Mouse (Mus musculus): ENCODE results near the gene Ctsh. TPM values are rescaled to one million over a fixed set of nuclear protein-coding genes. Genes with fewer than 3 reads are reported as not detected.
A peak's percentile ranks its signal among the peaks of the same experiment; 100 is the strongest.

Gene Ctsh
- polyA plus RNA-seq, 1 experiment from 2014 or later = 20.9 TPM

DNA sequence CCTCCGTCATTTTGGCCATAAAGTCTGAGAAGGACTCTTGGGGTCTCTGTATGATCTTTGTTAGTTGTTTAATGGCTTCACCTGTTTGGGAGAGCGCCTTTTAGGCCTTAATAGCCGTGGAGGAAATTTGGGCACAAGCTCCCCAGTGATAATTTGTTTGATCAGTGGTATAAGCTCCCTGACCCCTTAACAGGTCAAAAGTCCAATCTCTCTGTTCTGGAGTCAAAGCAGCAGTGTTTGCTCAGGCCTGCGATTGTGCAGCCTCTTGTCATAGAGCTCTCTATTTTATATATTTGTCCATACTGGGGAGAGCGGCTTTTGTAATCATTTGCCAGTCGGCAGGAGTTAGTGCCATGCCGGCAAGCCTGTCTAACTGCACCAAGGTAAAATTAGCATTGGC lies 8.8 kb upstream of the Ctsh start:
- Histone ChIP-seq H3K4me1 (ENCODE audit: control insufficient read depth, insufficient read depth, low read length) (no peaks in the 10 kb centered on the region), H3K4me3 (replicated peaks; ENCODE audit: low read depth, low read length) (no peak overlapping the region), H3K9me3 (ENCODE audit: control insufficient read depth, low read length) (no peaks in the 10 kb centered on the region), H3K36me3 (ENCODE audit: control insufficient read depth, insufficient read depth, low read length) (no peaks in the 10 kb centered on the region), H3K9ac (replicated peaks; ENCODE audit: low read length) (no peak overlapping the region), H3K4me2 (ENCODE audit: low read length) (no peak overlapping the region), H3K27ac (replicated peaks; ENCODE audit: low read depth, low read length) (no peak overlapping the region), H3K27me3 (ENCODE audit: control insufficient read depth, insufficient read depth, low read length) (no peaks in the 10 kb centered on the region)
- WGBS = 95% methylated on average over 7 of the region's 7 CpGs
- ATAC-seq (ENCODE audit: low FRiP score, low TSS enrichment) (no peak), DNase-seq (no peak)

DNA sequence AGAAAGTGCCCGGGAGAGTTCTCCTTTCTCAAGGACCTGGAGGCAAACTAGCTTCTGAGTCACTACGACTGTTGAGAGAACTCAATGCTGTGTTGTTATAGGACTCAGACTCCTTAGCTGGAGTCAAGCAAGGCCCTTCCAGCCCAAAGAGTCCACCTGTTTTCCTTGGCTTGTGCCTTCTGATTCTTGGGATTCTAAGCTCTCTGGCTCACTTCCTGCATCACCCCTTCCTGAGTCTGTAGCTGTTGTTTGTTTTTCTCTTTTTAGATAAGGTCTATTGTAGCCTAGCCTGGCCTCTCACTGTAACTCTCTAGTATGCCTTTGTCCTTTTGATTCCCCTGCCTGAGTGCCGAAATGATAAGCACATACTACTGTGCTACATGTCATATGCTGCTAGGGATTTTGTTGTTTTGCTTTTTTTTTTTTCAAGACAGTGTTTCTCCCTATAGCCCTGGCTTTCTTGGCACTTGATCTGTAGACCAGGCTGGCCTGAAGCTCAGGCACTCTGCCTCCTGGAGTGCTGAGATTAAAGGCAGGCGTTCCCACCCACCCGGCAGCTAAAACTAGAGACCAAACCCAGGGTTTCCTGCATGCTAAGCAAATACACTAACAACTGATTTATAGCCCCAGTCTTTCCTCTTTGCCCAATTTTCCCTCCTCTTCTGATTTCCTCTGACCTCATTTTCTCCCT lies 5.9 kb upstream of the Ctsh start:
- ATAC-seq (ENCODE audit: low FRiP score, low TSS enrichment) = no peak
- no peak for DNase-seq
- H3K27ac ChIP-seq (replicated peaks; ENCODE audit: low read depth, low read length) = no peak overlapping the region
- H3K36me3 ChIP-seq (ENCODE audit: control insufficient read depth, insufficient read depth, low read length) = no peaks in the 10 kb centered on the region
- no peak overlapping the region for H3K4me2 ChIP-seq (ENCODE audit: low read length)
- no peak overlapping the region for H3K9ac ChIP-seq (replicated peaks; ENCODE audit: low read length)
- no peaks in the 10 kb centered on the region for H3K27me3 ChIP-seq (ENCODE audit: control insufficient read depth, insufficient read depth, low read length)
- H3K4me1 ChIP-seq (ENCODE audit: control insufficient read depth, insufficient read depth, low read length) = no peaks in the 10 kb centered on the region
- H3K9me3 ChIP-seq (ENCODE audit: control insufficient read depth, low read length) = no peaks in the 10 kb centered on the region
- H3K4me3 ChIP-seq (replicated peaks; ENCODE audit: low read depth, low read length) = no peak overlapping the region
- 80% methylated on average over 5 of the region's 5 CpGs for WGBS

DNA sequence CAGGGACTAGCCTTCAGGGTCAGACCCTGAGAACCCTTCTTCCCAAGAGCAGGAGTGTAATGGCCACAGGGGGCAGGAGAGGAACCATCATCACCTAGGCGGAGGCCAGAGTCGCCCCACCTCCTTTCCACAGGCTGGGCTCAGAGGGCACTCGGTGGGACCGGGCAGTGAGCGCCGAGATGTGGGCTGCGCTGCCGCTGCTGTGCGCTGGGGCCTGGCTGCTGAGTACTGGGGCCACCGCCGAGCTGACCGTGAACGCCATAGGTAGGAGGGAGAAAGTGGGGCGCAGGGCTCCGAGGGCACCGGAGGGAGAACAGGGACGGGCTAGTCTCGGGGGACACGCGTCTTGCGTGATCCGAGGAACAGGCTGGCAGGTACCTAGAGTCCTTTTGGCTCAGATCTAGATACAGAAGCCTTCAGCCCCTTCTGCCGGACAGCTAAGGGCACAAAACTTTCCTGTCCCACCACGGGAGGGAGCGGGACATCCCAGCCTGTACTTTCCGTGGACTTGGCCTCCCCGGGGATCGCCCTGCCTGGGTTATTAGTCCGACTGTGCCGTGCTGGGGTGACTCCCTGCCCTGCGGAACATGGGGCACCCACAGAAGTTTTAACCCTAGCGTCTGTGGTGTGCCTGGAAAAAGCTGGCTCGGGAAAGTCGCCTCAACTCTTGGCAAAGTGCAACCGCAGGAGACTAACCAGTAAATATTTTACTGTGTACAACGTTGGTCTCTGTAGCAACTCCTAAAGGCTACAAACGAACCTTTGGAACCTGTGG lies 606 bp downstream of the Ctsh start:
- no peak overlapping the region for H3K27ac ChIP-seq (replicated peaks; ENCODE audit: low read depth, low read length)
- WGBS = under 1% methylated on average over 37 of the region's 37 CpGs
- DNase-seq = peak; percentile 56
- peak overlapping the region; percentile 26; the same call in 1 of the 2 replicates for H3K9ac ChIP-seq (replicated peaks; ENCODE audit: low read length)
- no peaks in the 10 kb centered on the region for H3K9me3 ChIP-seq (ENCODE audit: control insufficient read depth, low read length)
- H3K36me3 ChIP-seq (ENCODE audit: control insufficient read depth, insufficient read depth, low read length) = no peaks in the 10 kb centered on the region
- peak; percentile 62 for ATAC-seq (ENCODE audit: low FRiP score, low TSS enrichment)
- peaks cover 4% of the 10 kb centered on the region; the same call in 1 of the 2 replicates for H3K27me3 ChIP-seq (ENCODE audit: control insufficient read depth, insufficient read depth, low read length)
- peak overlapping the region; percentile 65 for H3K4me2 ChIP-seq (ENCODE audit: low read length)
- H3K4me1 ChIP-seq (ENCODE audit: control insufficient read depth, insufficient read depth, low read length) = 0 out of 2 replicates have a peak, but pooled peaks cover 3% of the 10 kb centered on the region
- H3K4me3 ChIP-seq (replicated peaks; ENCODE audit: low read depth, low read length) = peak overlapping the region; percentile 37

DNA sequence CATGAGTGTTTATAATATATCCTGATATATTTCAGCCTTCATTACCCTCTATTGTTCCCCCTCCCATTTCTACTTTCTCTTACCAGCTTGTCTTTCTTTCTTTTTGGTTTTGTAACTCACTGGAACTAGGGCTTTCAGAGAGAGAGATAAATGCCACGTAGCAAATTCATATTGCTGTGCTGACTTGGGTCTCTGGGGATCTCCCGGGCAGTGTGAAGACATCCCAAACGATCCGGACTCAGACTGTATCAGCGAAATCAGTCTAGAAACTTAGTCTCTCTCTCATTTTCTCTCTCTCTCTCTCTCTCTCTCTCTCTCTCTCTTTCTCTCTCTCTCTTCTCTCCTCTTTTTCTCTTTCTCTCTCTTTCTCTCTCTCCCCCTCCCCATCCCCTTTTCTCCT lies 1.5 kb downstream of the Ctsh start:
- H3K4me3 ChIP-seq (replicated peaks; ENCODE audit: low read depth, low read length) = peak overlapping the region; percentile 37; the same call in 1 of the 2 replicates
- H3K27me3 ChIP-seq (ENCODE audit: control insufficient read depth, insufficient read depth, low read length) = peaks cover 4% of the 10 kb centered on the region; the same call in 1 of the 2 replicates
- no peak overlapping the region for H3K27ac ChIP-seq (replicated peaks; ENCODE audit: low read depth, low read length)
- DNase-seq (peak; percentile 25), ATAC-seq (ENCODE audit: low FRiP score, low TSS enrichment) (no peak)
- no peaks in the 10 kb centered on the region for H3K36me3 ChIP-seq (ENCODE audit: control insufficient read depth, insufficient read depth, low read length)
- 46% methylated on average over 5 of the region's 5 CpGs for WGBS
- H3K4me2 ChIP-seq (ENCODE audit: low read length) = peak overlapping the region; percentile 65; the same call in 1 of the 2 replicates
- no peak overlapping the region for H3K9ac ChIP-seq (replicated peaks; ENCODE audit: low read length)
- H3K9me3 ChIP-seq (ENCODE audit: control insufficient read depth, low read length) = no peaks in the 10 kb centered on the region
- 0 out of 2 replicates have a peak, but pooled peaks cover 3% of the 10 kb centered on the region for H3K4me1 ChIP-seq (ENCODE audit: control insufficient read depth, insufficient read depth, low read length)

DNA sequence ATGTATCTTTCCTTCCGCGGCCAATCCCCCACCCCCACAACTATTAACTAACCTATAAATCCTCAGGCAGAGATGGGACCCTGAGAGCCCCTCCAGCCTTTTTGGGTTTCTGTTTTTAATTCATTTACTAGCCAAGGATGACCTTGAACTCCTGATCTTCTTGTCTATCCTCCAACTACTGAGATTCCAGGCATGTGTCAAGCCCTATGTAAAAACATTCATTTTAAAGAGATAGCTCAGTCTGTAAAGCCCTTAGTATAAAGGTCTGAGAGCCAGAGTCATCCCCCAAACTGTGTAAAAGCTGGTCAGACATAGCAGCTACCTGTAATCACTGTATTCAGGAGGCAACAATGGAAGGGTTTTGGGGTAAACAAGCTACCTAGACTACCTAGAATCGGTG lies 2.0 kb downstream of the Ctsh start:
- Histone ChIP-seq H3K9me3 (ENCODE audit: control insufficient read depth, low read length) (no peaks in the 10 kb centered on the region), H3K9ac (replicated peaks; ENCODE audit: low read length) (no peak overlapping the region), H3K27me3 (ENCODE audit: control insufficient read depth, insufficient read depth, low read length) (peaks cover 4% of the 10 kb centered on the region; the same call in 1 of the 2 replicates), H3K4me1 (ENCODE audit: control insufficient read depth, insufficient read depth, low read length) (0 out of 2 replicates have a peak, but pooled peaks cover 3% of the 10 kb centered on the region), H3K4me3 (replicated peaks; ENCODE audit: low read depth, low read length) (no peak overlapping the region), H3K4me2 (ENCODE audit: low read length) (no peak overlapping the region), H3K27ac (replicated peaks; ENCODE audit: low read depth, low read length) (no peak overlapping the region), H3K36me3 (ENCODE audit: control insufficient read depth, insufficient read depth, low read length) (no peaks in the 10 kb centered on the region)
- ATAC-seq (ENCODE audit: low FRiP score, low TSS enrichment) (no peak), DNase-seq (no peak)
- 85% methylated on average over 3 of the region's 3 CpGs for WGBS

DNA sequence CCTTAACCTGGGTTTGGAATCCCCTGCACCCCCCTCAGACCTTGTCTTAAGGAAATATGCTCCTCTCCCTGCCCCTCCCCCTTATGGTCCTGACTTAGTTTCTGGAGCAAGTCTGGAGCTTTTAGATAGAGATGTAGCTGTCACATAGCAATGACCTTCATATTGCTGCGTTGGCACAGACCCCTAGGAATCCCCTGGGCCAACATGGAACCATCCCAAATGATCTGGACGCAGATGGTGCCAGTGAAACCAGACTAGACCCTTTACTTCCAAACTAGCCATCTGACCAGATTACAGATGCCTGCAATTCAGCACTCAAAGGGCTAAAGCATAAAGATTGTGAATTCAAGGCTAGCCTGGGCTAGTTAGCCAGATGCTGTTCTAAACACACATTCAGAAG lies 2.8 kb downstream of the Ctsh start:
- H3K4me2 ChIP-seq (ENCODE audit: low read length) = no peak overlapping the region
- 82% methylated on average over 2 of the region's 2 CpGs for WGBS
- peaks cover 4% of the 10 kb centered on the region; the same call in 1 of the 2 replicates for H3K27me3 ChIP-seq (ENCODE audit: control insufficient read depth, insufficient read depth, low read length)
- DNase-seq (no peak), ATAC-seq (ENCODE audit: low FRiP score, low TSS enrichment) (no peak)
- H3K9me3 ChIP-seq (ENCODE audit: control insufficient read depth, low read length) = no peaks in the 10 kb centered on the region
- H3K27ac ChIP-seq (replicated peaks; ENCODE audit: low read depth, low read length) = no peak overlapping the region
- H3K36me3 ChIP-seq (ENCODE audit: control insufficient read depth, insufficient read depth, low read length) = no peaks in the 10 kb centered on the region
- no peak overlapping the region for H3K4me3 ChIP-seq (replicated peaks; ENCODE audit: low read depth, low read length)
- 0 out of 2 replicates have a peak, but pooled peaks cover 3% of the 10 kb centered on the region for H3K4me1 ChIP-seq (ENCODE audit: control insufficient read depth, insufficient read depth, low read length)
- H3K9ac ChIP-seq (replicated peaks; ENCODE audit: low read length) = no peak overlapping the region

DNA sequence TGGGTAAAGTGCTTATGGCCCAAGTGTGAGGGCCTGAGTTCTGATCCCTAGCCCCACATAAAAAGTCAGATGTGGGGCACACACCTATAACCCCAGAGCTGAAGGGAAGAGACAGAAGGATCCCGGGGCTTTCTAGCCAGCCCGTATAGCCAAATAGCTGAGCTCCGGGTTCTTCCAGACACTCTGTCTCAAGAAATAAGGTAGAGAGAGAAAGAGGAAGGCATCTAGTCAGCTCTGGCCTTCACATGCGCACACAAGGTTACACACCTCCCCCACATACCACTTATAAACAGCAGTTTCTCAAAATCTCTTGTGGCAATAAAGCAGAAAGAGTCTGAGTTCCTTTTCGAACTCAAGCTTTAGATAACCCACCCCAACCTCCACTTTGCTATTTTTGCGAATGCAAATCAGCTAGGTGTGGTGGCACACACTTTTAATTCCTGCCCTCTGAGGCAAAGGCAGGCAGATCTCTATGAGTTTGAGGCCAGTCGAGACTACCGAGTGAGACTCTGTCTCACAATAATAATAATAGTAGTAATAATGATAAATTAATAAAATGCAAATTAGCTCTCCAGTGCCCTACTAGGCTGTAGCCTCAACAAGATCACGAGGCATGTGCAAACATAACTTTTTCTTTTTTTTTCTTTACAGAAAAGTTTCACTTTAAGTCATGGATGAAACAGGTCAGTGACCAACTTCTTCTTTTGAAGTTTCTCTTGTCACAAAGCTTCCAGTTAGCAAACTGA lies 6.0 kb downstream of the Ctsh start:
- Histone ChIP-seq H3K36me3 (ENCODE audit: control insufficient read depth, insufficient read depth, low read length) (no peaks in the 10 kb centered on the region), H3K9me3 (ENCODE audit: control insufficient read depth, low read length) (no peaks in the 10 kb centered on the region), H3K9ac (replicated peaks; ENCODE audit: low read length) (no peak overlapping the region), H3K27me3 (ENCODE audit: control insufficient read depth, insufficient read depth, low read length) (no peaks in the 10 kb centered on the region; the same call in 1 of the 2 replicates), H3K4me1 (ENCODE audit: control insufficient read depth, insufficient read depth, low read length) (no peaks in the 10 kb centered on the region), H3K27ac (replicated peaks; ENCODE audit: low read depth, low read length) (no peak overlapping the region), H3K4me2 (ENCODE audit: low read length) (no peak overlapping the region), H3K4me3 (replicated peaks; ENCODE audit: low read depth, low read length) (no peak overlapping the region)
- 88% methylated on average over 9 of the region's 9 CpGs for WGBS
- ATAC-seq (ENCODE audit: low FRiP score, low TSS enrichment) (no peak), DNase-seq (no peak)

DNA sequence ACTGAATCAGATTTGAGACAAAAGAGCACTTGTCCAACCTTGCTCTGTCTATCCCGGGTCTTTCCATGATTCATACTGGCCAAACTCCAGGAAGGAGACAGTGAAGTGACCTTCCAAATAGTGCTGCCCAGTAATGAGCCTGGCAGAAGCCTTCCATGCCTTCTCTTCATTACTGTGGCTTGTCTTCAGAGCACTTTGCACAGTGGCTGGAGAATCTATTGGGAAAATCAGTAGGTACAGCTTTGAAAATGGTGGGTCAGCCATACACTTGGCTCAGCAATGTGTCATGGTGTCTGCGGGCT lies 6.6 kb downstream of the Ctsh start:
- Histone ChIP-seq H3K4me2 (ENCODE audit: low read length) (no peak overlapping the region), H3K36me3 (ENCODE audit: control insufficient read depth, insufficient read depth, low read length) (no peaks in the 10 kb centered on the region), H3K4me3 (replicated peaks; ENCODE audit: low read depth, low read length) (no peak overlapping the region), H3K9ac (replicated peaks; ENCODE audit: low read length) (no peak overlapping the region), H3K4me1 (ENCODE audit: control insufficient read depth, insufficient read depth, low read length) (no peaks in the 10 kb centered on the region), H3K27ac (replicated peaks; ENCODE audit: low read depth, low read length) (no peak overlapping the region), H3K27me3 (ENCODE audit: control insufficient read depth, insufficient read depth, low read length) (no peaks in the 10 kb centered on the region), H3K9me3 (ENCODE audit: control insufficient read depth, low read length) (no peaks in the 10 kb centered on the region)
- DNase-seq (no peak), ATAC-seq (ENCODE audit: low FRiP score, low TSS enrichment) (no peak)
- 93% methylated on average over 2 of the region's 2 CpGs for WGBS
